In genomic region chr9:121344344-121344743, GRCm38 (mm10) we compare ENCODE assay signal across 13 mouse cellular contexts. TPM values are rescaled to one million over a fixed set of nuclear protein-coding genes. Genes with fewer than 3 reads are reported as not detected.
DNase-seq lines count a peak whose midpoint lies in the region; ATAC-seq and TF ChIP-seq lines count a peak whose summit lies in the region.
"Had no signal": no experiment of that assay in that cellular context is flagged by ENCODE, and none has a peak within 500 bp of the region (broad histone marks: within the 10 kb centered on the region; RNA-seq: fewer than 3 reads in every experiment).

No protein-coding gene starts in this region.

- intact Hi-C loops in gastrocnemius, adult 2 months (cut with DNase I) = loop anchor here (2.0 kb wide), 1 partner anchor 46 kb away; no protein-coding TSS in a partner anchor
- intact Hi-C loops in gastrocnemius, postnatal 36 days (cut with DNase I) = no loop called here

- H3K9me3 ChIP-seq in hindbrain, embryonic 13.5 days = no peaks in the 10 kb centered on the region
- H3K9me3 ChIP-seq in hindbrain, embryonic 10.5 days = no peaks in the 10 kb centered on the region
- H3K9me3 ChIP-seq in ES-Bruce4 (replicated peaks; ENCODE audit: control insufficient read depth, insufficient read depth, low read length, poor library complexity, severe bottlenecking) = no peaks in the 10 kb centered on the region
- H3K9me3 ChIP-seq in embryonic facial prominence, embryonic 14.5 days (ENCODE audit: control insufficient read depth, low read length) = no peaks in the 10 kb centered on the region
- H3K9me3 ChIP-seq: limb, embryonic 13.5 days had no signal

- H3K36me3 ChIP-seq in hindbrain, embryonic 13.5 days = no peaks in the 10 kb centered on the region
- peaks cover 27% of the 10 kb centered on the region for H3K36me3 ChIP-seq in hindbrain, embryonic 10.5 days
- H3K36me3 ChIP-seq in ES-Bruce4 (ENCODE audit: control insufficient read depth, insufficient read depth, low read length, poor library complexity, severe bottlenecking) = no peaks in the 10 kb centered on the region
- no peaks in the 10 kb centered on the region for H3K36me3 ChIP-seq in embryonic facial prominence, embryonic 14.5 days (ENCODE audit: control insufficient read depth, insufficient read depth, low read length)
- H3K36me3 ChIP-seq: limb, embryonic 13.5 days had no signal

- no peak for TF ChIP-seq POLR2A in ES-Bruce4 (IDR thresholded peaks at IDR 0.05; ENCODE audit: insufficient read depth, low read length)

- no peak overlapping the region for H3K4me3 ChIP-seq in gastrocnemius, adult 2 months
- no peak overlapping the region for H3K4me3 ChIP-seq in hindbrain, embryonic 13.5 days
- H3K4me3 ChIP-seq in hindbrain, embryonic 10.5 days = no peak overlapping the region
- no peak overlapping the region for H3K4me3 ChIP-seq in ES-Bruce4 (ENCODE audit: low read depth, low read length)
- no peak overlapping the region for H3K4me3 ChIP-seq in embryonic facial prominence, embryonic 14.5 days (ENCODE audit: low read depth, low read length)
- H3K4me3 ChIP-seq: limb, embryonic 13.5 days had no signal

- TF ChIP-seq CTCF in gastrocnemius, adult 2 months (IDR thresholded peaks at IDR 0.05) = no peak
- no peak for TF ChIP-seq CTCF in ES-Bruce4 (IDR thresholded peaks at IDR 0.05; ENCODE audit: low read depth, low read length)

- no peak for TF ChIP-seq EP300 in ES-Bruce4 (IDR thresholded peaks at IDR 0.05; ENCODE audit: insufficient read depth, low read depth, low read length)

- no peak overlapping the region for H3K9ac ChIP-seq in hindbrain, embryonic 13.5 days
- no peak overlapping the region for H3K9ac ChIP-seq in ES-Bruce4 (ENCODE audit: low read depth, poor library complexity, severe bottlenecking)
- H3K9ac ChIP-seq in embryonic facial prominence, embryonic 14.5 days (ENCODE audit: low read depth, low read length) = no peak overlapping the region
- H3K9ac ChIP-seq: limb, embryonic 13.5 days had no signal

- WGBS in hindbrain, embryonic 13.5 days = 44% methylated on average over 3 of the region's 3 CpGs
- WGBS in hindbrain, embryonic 10.5 days = 32% methylated on average over 3 of the region's 3 CpGs
- WGBS in embryonic facial prominence, embryonic 14.5 days = 45% methylated on average over 3 of the region's 3 CpGs

- H3K4me1 ChIP-seq in hindbrain, embryonic 13.5 days (replicated peaks) = peaks cover 43% of the 10 kb centered on the region
- H3K4me1 ChIP-seq in hindbrain, embryonic 10.5 days (replicated peaks) = peaks cover 66% of the 10 kb centered on the region
- H3K4me1 ChIP-seq in ES-Bruce4 (ENCODE audit: control insufficient read depth, insufficient read depth, low read length) = peaks cover 13% of the 10 kb centered on the region
- peaks cover 22% of the 10 kb centered on the region for H3K4me1 ChIP-seq in embryonic facial prominence, embryonic 14.5 days (ENCODE audit: control insufficient read depth, insufficient read depth, low read length)

- H3K4me2 ChIP-seq in hindbrain, embryonic 13.5 days = no peak overlapping the region
- H3K4me2 ChIP-seq in embryonic facial prominence, embryonic 14.5 days (ENCODE audit: low read depth, low read length) = no peak overlapping the region
- H3K4me2 ChIP-seq: limb, embryonic 13.5 days had no signal

- no peaks in the 10 kb centered on the region for H3K27me3 ChIP-seq in hindbrain, embryonic 13.5 days
- no peaks in the 10 kb centered on the region for H3K27me3 ChIP-seq in hindbrain, embryonic 10.5 days (ENCODE audit: insufficient read depth, poor library complexity, severe bottlenecking)
- no peaks in the 10 kb centered on the region for H3K27me3 ChIP-seq in ES-Bruce4 (ENCODE audit: control insufficient read depth, insufficient read depth, low read length, poor library complexity, severe bottlenecking)
- H3K27me3 ChIP-seq in embryonic facial prominence, embryonic 14.5 days (replicated peaks; ENCODE audit: control insufficient read depth, insufficient read depth, low read length) = no peaks in the 10 kb centered on the region
- H3K27me3 ChIP-seq: limb, embryonic 13.5 days had no signal

- no peak for DNase-seq in gastrocnemius, adult 2 months
- DNase-seq in gastrocnemius, postnatal 36 days = no peak
- DNase-seq in hindbrain, embryonic 10.5 days (ENCODE audit: low spot score) = no peak
- DNase-seq in embryonic facial prominence, embryonic 14.5 days (ENCODE audit: low spot score) = peak; percentile 58
- DNase-seq in cerebellum, postnatal 4 days (ENCODE audit: low spot score in 2 of 2) = no peak
- DNase-seq: cerebellum, adult 11-12 months; kidney, postnatal 36 days; retina, postnatal 1 day; spleen, adult 18-20 months had no signal

- peak overlapping the region; percentile 88 for H3K27ac ChIP-seq in gastrocnemius, adult 2 months
- peak overlapping the region; percentile 52; the same call in 1 of the 2 replicates for H3K27ac ChIP-seq in hindbrain, embryonic 13.5 days
- no peak overlapping the region for H3K27ac ChIP-seq in hindbrain, embryonic 10.5 days
- H3K27ac ChIP-seq in ES-Bruce4 (ENCODE audit: insufficient read depth, low read length) = peak overlapping the region; percentile 94
- H3K27ac ChIP-seq in embryonic facial prominence, embryonic 14.5 days (replicated peaks; ENCODE audit: low read depth, low read length) = no peak overlapping the region
- H3K27ac ChIP-seq: limb, embryonic 13.5 days had no signal

- no peak for ATAC-seq in hindbrain, embryonic 13.5 days (ENCODE audit: low FRiP score)
- no peak for ATAC-seq in embryonic facial prominence, embryonic 14.5 days (ENCODE audit: low read depth)
- ATAC-seq: intestine, embryonic 16.5 days had no signal

RNA-seq across cellular contexts. Expression of gene Trak1, which starts 47.0 kb away (rescaled TPM):
- 100 to 1,000 TPM; 156 to 204 TPM for total RNA-seq in gastrocnemius, adult 2 months (2021)
- total RNA-seq in gastrocnemius, postnatal 36 days (2021) = 100 to 1,000 TPM; 182 to 188 TPM
- 43.0 and 46.2 TPM in 2 replicates for polyA plus RNA-seq in hindbrain, embryonic 13.5 days (2015; fragmentation: Nextera tagmentation; extraction: Ambion mirVana)
- 24.1 and 33.1 TPM in 2 replicates for polyA plus RNA-seq in hindbrain, embryonic 10.5 days (2016; fragmentation: Nextera tagmentation; extraction: Ambion mirVana)
- polyA plus RNA-seq in ES-Bruce4 (2011; ENCODE audit: insufficient read depth, insufficient read length, low read depth, missing spikeins) = 40.3 and 44.1 TPM in 2 replicates
- 20.4 and 28.3 TPM in 2 replicates for polyA plus RNA-seq in embryonic facial prominence, embryonic 14.5 days (2014; fragmentation: Nextera tagmentation; extraction: Ambion mirVana)

Comparison
In these comparisons a context has a peak if more than half of its experiments do, and no peak if none do; other contexts are left out.
1. H3K27ac ChIP-seq: peak in gastrocnemius, adult 2 months (single experiment), hindbrain, embryonic 13.5 days (single experiment) and ES-Bruce4 (single experiment); none in hindbrain, embryonic 10.5 days (single experiment) and embryonic facial prominence, embryonic 14.5 days (single experiment).